Mouse (Mus musculus) G1E (cell line): ENCODE data around the gene Krtdap. TPM values are rescaled to one million over a fixed set of nuclear protein-coding genes. Genes with fewer than 3 reads are reported as not detected.

Experiments used
- ATAC-seq: 2 replicates; pipeline ENCODE4 v1.8.0; 2016; ENCODE audit warnings: mild to moderate bottlenecking; ENCODE audit not compliant: insufficient number of reproducible peaks, poor library complexity, low FRiP score, severe bottlenecking; ENCODE audit errors: extremely low read depth
- DNase-seq: peaks from one replicate; pipeline ENCODE4 v3.0.0; 2012; ENCODE audit warnings: low spot score
- H3K27me3 ChIP-seq: 2 replicates; pipeline ENCODE4 v1.6.1; 2012; ENCODE audit warnings: mild to moderate bottlenecking, low read length, inconsistent platforms; ENCODE audit not compliant: insufficient read depth
- H3K36me3 ChIP-seq: replicated peaks from 2 replicates; pipeline ENCODE3; 2012; ENCODE audit warnings: mild to moderate bottlenecking, inconsistent platforms
- H3K4me1 ChIP-seq: 2 replicates; pipeline ENCODE4 v1.6.1; 2012; ENCODE audit warnings: low read depth, low read length, inconsistent platforms, mixed read lengths; ENCODE audit not compliant: insufficient read depth
- H3K4me3 ChIP-seq: 2 replicates; pipeline ENCODE4 v1.5.1; 2012; ENCODE audit warnings: low read depth, mild to moderate bottlenecking, inconsistent platforms, low read length, moderate library complexity, mixed read lengths
- H3K9me3 ChIP-seq: replicated peaks from 2 replicates; pipeline ENCODE4 v1.6.1; 2012; ENCODE audit warnings: inconsistent platforms
- CTCF ChIP-seq: IDR thresholded peaks from 2 replicates; pipeline ENCODE4 v1.5.1; 2012; ENCODE audit warnings: low read depth, low read length, inconsistent platforms, mixed read lengths
- GATA1 ChIP-seq: IDR thresholded peaks from 2 replicates; pipeline ENCODE4 v1.6.1; 2012; ENCODE audit warnings: borderline replicate concordance, low read length, inconsistent platforms, mixed read lengths
- GATA2 ChIP-seq: IDR thresholded peaks from 2 replicates; pipeline ENCODE4 v1.6.1; 2012; ENCODE audit warnings: low read depth, low read length, inconsistent platforms, borderline replicate concordance
- POLR2AphosphoS5 ChIP-seq: IDR thresholded peaks from 2 replicates; pipeline ENCODE4 v1.6.1; 2012; ENCODE audit warnings: low read depth, low read length, inconsistent platforms; ENCODE audit not compliant: insufficient replicate concordance
- TAL1 ChIP-seq: conservative IDR thresholded peaks from 2 replicates; pipeline ENCODE4 v1.6.1; 2012; ENCODE audit warnings: low read depth, low read length, inconsistent platforms, mixed read lengths
- polyA plus RNA-seq: library from polyadenylated mRNA; stranded (reverse); fragments of >175 nt; gene quantifications from 2 replicates; pipeline ENCODE4 v1.2.3, GENCODE M21; 2012
- total RNA-seq, 2 experiments: library from RNA; stranded (forward) in 1 of 2; stranded (reverse) in 1 of 2; fragments of 200-1000 nt in 1 of 2; fragments of >200 nt in 1 of 2; fragmentation: Nextera tagmentation in 1 of 2; gene quantifications; 2 replicates each; pipeline ENCODE4 v1.2.3; 2014 to 2017

Krtdap gene
- total and polyA plus RNA-seq, 3 experiments, result not detected

DNA sequence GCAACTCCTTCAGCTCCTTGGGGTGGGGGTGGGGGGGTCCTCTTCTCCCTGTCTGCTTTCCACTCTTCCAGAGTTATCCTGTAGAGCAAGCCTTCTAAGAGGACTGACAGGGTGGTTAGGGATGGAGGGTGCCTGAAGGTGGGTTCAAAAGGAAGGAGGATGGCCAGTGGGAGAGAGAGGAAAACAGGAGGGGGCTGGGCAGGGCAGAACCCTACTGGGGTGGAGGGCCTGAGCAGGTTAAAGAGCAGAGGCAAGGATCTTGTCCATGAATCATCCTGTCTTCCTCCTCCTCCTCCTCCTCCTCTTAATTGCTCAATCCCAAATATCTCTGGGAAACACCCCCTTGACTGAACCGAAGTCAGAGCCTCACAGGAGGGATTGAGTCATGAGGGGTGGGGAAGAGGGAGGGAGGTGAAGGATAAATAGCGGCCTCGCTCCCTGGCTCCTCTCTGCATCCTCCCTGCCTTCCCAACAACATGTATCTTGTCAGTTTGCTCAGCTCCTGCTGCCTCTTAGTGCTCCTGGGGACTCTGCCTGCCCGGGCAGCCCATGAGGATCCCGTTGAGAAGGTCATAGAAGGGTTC, 36.5 kb upstream of the Krtdap start, which contains the start of gene Sbsn:
TSS of gene Sbsn (plus strand) at position 386 of the 584 bp plus-strand sequence.
- Histone ChIP-seq H3K27me3 (no peaks in the 10 kb centered on the region), H3K9me3 (peaks cover 7% of the 10 kb centered on the region), H3K36me3 (peaks cover 11% of the 10 kb centered on the region), H3K4me1 (no peaks in the 10 kb centered on the region), H3K4me3 (no peak within 1 kb of the TSS)
- ATAC-seq, result no peak
- DNase-seq, result no peak
- TF ChIP-seq GATA2 (no peak), POLR2AphosphoS5 (no peak), GATA1 (no peak), TAL1 (no peak), CTCF (no peak)

DNA sequence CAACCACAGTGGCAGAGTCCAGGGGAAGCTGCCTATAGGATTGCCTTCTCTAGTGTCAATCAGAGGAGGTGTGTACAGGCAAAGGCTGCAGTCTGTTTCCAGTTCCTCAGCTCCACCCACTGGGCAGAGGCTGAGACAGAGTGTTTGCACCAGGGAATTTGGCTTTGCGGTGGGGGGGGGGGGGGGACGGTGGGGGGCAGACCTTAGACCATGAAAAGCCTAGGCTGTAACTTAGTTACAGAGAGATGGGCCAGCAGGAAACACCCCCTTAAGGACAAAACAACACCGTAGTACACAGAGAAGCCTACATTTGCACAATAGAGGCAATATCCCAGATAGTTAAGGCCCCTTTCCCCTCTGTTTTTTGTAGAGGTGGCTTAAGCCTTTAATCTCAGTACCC, 30.7 kb upstream of the Krtdap start:
- DNase-seq (no peak), ATAC-seq (no peak)
- Histone ChIP-seq H3K36me3 (peaks cover 4% of the 10 kb centered on the region), H3K4me3 (no peak overlapping the region), H3K4me1 (0 out of 2 replicates have a peak, but pooled peaks cover 2% of the 10 kb centered on the region), H3K9me3 (peaks cover 7% of the 10 kb centered on the region), H3K27me3 (no peaks in the 10 kb centered on the region)
- TF ChIP-seq GATA2 (no peak), GATA1 (no peak), CTCF (no peak), TAL1 (no peak), POLR2AphosphoS5 (no peak)

DNA sequence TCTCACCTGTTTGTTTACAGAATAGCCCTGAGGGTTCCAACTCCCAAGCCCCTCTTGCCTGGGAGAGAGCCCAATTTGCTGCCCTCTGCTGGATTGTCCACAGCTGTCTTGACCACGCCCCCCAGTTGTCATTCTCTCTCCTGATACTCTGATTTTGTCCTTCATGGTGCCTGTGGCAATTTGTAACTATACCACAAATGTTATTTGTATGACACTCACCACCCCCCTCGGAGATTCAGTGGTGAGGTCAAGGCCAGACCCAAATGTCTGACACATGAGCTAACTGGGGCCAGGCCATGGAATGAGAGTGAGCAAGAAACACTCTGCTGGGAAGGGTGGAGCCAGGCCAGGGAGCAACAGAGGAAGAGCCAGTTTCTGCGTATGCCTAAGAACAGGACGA, 28.8 kb upstream of the Krtdap start:
- Histone ChIP-seq H3K36me3 (peaks cover 4% of the 10 kb centered on the region), H3K9me3 (peaks cover 7% of the 10 kb centered on the region), H3K4me1 (0 out of 2 replicates have a peak, but pooled peaks cover 2% of the 10 kb centered on the region), H3K4me3 (no peak overlapping the region), H3K27me3 (peaks cover 9% of the 10 kb centered on the region)
- TF ChIP-seq GATA2 (no peak), GATA1 (no peak), CTCF (no peak), POLR2AphosphoS5 (no peak), TAL1 (no peak)
- no peak for ATAC-seq
- DNase-seq, result no peak

DNA sequence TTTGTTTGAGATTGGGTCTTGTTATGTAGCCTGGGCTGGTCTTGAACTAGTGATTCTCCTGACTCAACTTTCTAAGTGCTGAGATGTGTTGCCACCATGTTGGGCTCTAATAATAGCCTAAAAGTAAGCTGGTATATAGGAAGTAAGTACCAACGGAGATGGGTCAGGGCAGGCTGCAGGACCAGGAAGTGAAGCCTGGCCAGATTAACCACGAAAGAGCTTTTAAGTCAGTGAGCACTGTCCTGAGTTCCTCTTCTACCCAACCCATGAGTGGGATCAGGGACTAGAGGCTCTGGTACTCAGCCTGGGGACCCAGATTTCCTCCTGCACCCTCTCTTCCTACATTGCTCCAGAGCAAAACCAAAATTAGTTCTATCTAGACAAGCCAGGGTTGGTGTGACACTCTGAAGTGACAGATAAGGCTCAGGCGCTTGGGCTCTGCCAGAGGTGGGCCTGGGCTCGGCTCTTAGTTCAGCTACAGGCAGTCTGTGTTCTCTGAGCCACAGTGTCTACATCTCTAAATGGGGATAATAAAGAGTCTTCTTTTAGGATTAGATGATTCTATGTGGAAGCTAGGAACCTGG, 25.8 kb upstream of the Krtdap start:
- Histone ChIP-seq H3K36me3 (no peaks in the 10 kb centered on the region), H3K27me3 (peaks cover 13% of the 10 kb centered on the region), H3K4me3 (no peak overlapping the region), H3K9me3 (no peaks in the 10 kb centered on the region), H3K4me1 (0 out of 2 replicates have a peak, but pooled peaks cover 2% of the 10 kb centered on the region)
- TF ChIP-seq TAL1, result no peak
- no peak for TF ChIP-seq GATA1
- no peak for TF ChIP-seq GATA2
- no peak for TF ChIP-seq CTCF
- TF ChIP-seq POLR2AphosphoS5, result no peak
- ATAC-seq (no peak), DNase-seq (no peak)

DNA sequence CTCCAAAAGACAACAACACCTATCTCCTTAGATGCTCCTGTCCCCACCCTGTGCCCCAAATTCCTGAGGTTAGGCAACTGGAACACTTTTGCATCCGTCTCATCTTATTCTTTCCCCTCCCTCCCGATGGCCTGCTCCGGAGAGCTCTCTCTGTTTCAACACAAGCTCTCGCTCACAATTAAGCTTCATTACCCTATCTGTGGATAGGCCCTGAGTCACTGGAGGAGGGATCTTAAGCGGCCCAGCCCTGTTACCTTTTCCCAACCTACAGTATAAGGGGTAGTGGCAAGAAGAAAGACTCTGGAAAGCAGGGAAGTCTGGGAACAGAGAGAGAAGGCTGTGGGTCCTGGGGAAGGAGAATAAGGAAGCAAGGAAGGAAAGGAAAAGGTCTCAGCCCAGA, 24.2 kb upstream of the Krtdap start, which contains the start of gene Dmkn:
TSS of gene Dmkn (plus strand) at position 301 of the 400 bp plus-strand sequence.
- H3K27me3 ChIP-seq, result peaks cover 13% of the 10 kb centered on the region
- H3K9me3 ChIP-seq, result no peaks in the 10 kb centered on the region
- H3K4me1 ChIP-seq, result 0 out of 2 replicates have a peak, but pooled peaks cover 2% of the 10 kb centered on the region
- no peaks in the 10 kb centered on the region for H3K36me3 ChIP-seq
- ATAC-seq, result no peak
- no peak for TF ChIP-seq GATA1
- TF ChIP-seq TAL1, result no peak
- no peak for TF ChIP-seq GATA2
- no peak for DNase-seq
- no peak within 1 kb of the TSS for H3K4me3 ChIP-seq

DNA sequence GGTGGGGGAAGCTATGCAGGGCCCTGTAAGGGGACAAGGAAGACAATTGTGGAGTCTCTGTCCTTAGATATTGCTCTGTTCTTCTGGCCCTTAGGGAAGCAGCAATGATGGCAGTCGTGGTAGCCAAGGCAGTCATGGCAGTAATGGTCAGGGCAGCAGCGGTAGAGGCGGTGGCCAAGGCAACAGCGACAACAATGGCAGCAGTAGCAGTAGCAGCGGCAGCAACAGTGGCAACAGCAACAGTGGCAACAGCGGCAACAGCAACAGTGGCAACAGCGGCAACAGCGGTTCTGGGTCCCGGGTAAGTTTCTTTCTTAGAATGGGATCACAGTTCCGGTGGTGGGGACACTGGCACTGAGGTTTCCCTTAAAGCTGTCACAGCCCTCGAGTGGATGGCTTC, 22.5 kb upstream of the Krtdap start:
- H3K27me3 ChIP-seq, result peaks cover 21% of the 10 kb centered on the region
- no peak overlapping the region for H3K4me3 ChIP-seq
- H3K9me3 ChIP-seq, result no peaks in the 10 kb centered on the region
- DNase-seq (no peak), ATAC-seq (no peak)
- TF ChIP-seq POLR2AphosphoS5 (no peak), GATA1 (no peak), TAL1 (no peak), CTCF (no peak), GATA2 (no peak)
- H3K36me3 ChIP-seq, result no peaks in the 10 kb centered on the region
- 0 out of 2 replicates have a peak, but pooled peaks cover 2% of the 10 kb centered on the region for H3K4me1 ChIP-seq
